Mouse (Mus musculus) lung, adult 2 months (tissue): ENCODE measurements around the gene Gm43064.
A peak's percentile ranks its signal among the peaks of the same experiment; 100 is the strongest.

Experiments used
- CTCF ChIP-seq: fragments of 200-500 bp; IDR thresholded peaks from 2 replicates; pipeline ENCODE4 v1.5.1; 2011; ENCODE audit warnings: mild to moderate bottlenecking, low read length, control low read depth; ENCODE audit not compliant: insufficient read depth
- POLR2A ChIP-seq: fragments of 200-500 bp; IDR thresholded peaks from 2 replicates; pipeline ENCODE4 v1.6.1; 2011; ENCODE audit warnings: low read depth, mild to moderate bottlenecking, control low read depth, low read length, borderline replicate concordance; ENCODE audit errors: extremely low read depth

DNA sequence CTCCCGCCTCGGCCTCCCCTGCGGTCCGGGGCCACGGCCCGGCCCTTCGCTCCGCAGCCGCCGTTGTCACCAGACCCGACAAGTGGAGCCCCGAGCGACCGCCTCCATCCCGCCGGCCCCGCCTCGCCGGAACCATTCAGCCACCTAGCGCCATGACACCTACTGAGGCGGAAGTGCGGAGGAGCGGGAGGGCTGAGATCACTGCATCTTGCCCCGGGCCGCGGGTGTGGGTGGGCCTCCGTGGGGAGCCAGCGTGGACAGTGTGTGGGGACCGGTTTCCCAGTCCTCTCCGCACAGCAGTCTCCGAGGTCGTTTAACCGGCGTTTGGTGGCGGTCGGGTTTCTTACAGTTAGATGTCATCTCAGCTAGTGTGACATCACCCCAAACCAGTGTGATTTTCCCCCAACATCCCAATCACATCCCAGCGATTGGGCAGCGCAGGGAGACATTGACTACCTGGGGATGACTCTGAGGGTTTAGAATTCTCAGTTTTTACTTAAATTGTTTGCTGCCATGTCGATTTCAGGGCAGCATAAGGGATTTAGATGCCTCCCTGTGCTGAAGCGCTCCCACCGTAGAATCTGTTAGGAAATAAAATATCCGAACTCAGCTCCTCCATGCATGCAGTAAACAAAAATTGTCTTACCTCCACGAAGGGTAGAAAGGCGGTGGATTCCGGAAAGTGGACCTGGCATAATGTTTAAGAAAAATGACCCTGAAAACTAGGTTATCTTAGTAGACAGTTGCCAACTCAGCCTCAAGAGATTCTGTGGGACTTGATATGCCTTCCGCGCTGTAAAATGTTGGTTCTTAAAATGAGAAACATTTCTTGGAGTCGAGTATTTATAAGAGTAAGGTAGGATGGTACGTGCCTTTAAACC lies 17.9 kb upstream of the Gm43064 start, which contains the start of gene Hipk1:
- TF ChIP-seq CTCF (no peak), POLR2A (peak; percentile 92; the same call in 1 of the 2 replicates)
